Mouse (Mus musculus) kidney, adult 2 months (tissue): ENCODE data around the gene Trio. TPM values are rescaled to one million over a fixed set of nuclear protein-coding genes. Genes with fewer than 3 reads are reported as not detected.

ENCODE experiments used
- DNase-seq: peaks from one replicate; pipeline ENCODE4 v3.0.0; 2021
- H3K27ac ChIP-seq: fragments of 200-500 bp; 2 replicates; pipeline ENCODE4 v1.5.1; 2012; ENCODE audit warnings: low read depth, low read length, control low read depth, inconsistent platforms; ENCODE audit not compliant: insufficient read depth
- H3K27me3 ChIP-seq: fragments of 200-500 bp; replicated peaks from 2 replicates; pipeline ENCODE4 v1.6.1; 2012; ENCODE audit warnings: mild to moderate bottlenecking, moderate library complexity, low read length, inconsistent platforms; ENCODE audit not compliant: control insufficient read depth, insufficient read depth
- H3K36me3 ChIP-seq: fragments of 200-500 bp; 2 replicates; pipeline ENCODE4 v1.6.1; 2012; ENCODE audit warnings: mild to moderate bottlenecking, moderate library complexity, low read length, inconsistent platforms; ENCODE audit not compliant: control insufficient read depth, insufficient read depth
- H3K4me1 ChIP-seq: fragments of 200-500 bp; 2 replicates; pipeline ENCODE4 v1.6.1; 2011; ENCODE audit warnings: low read length; ENCODE audit not compliant: control insufficient read depth, insufficient read depth
- H3K4me3 ChIP-seq: fragments of 200-500 bp; 2 replicates; pipeline ENCODE4 v1.5.1; 2011; ENCODE audit warnings: mild to moderate bottlenecking, low read depth, low read length, control low read depth; ENCODE audit not compliant: insufficient read depth
- CTCF ChIP-seq: fragments of 200-500 bp; conservative IDR thresholded peaks from 2 replicates; pipeline ENCODE4 v1.5.1; 2011; ENCODE audit warnings: low read depth, mild to moderate bottlenecking, control low read depth, low read length, moderate library complexity, mixed read lengths; ENCODE audit not compliant: insufficient read depth, insufficient read length
- POLR2A ChIP-seq: fragments of 200-500 bp; IDR thresholded peaks from one replicate; pipeline ENCODE4 v1.6.1; 2011; ENCODE audit warnings: low read depth, low read length, control low read depth
- WGBS: fragments of 180-500 bp; shearing (Covaris S2); methylation state at CpG from one replicate; pipeline ENCODE4 v1.1.7; 2018; 5-methylcytosine and 5-hydroxymethylcytosine counted together
- polyA plus RNA-seq: library from polyadenylated mRNA; depleted of rRNA; stranded (reverse); fragments of >200 nt; gene quantifications from 2 replicates; pipeline ENCODE4 v1.2.3, GENCODE M21; 2012

Trio gene
- polyA plus RNA-seq, 1 experiment = 37.2 TPM

DNA sequence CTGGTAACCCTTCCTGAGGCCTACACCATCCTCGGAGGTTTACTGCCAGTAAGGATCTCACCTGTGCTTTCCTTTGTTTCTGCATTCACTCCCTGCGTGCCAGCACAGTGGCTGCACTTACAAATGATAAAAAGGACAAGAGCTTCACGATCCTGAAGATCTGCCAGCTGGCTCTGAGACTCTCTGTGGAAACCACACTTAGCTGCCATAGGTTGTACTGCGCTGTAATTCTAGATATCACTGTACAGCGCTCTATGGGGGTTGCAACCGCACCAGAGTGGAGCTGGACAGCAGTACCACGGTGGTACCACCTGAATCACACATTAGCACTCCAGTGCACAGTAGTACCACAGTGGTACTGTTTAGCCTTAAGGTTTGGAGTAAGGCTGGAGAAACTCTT lies 168.4 kb downstream of the Trio start:
- WGBS = 83% methylated on average over 7 of the region's 7 CpGs
- H3K4me1 ChIP-seq = no peaks in the 10 kb centered on the region
- no peak overlapping the region for H3K4me3 ChIP-seq
- H3K27me3 ChIP-seq = no peaks in the 10 kb centered on the region
- TF ChIP-seq POLR2A (no peak), CTCF (no peak)
- no peak overlapping the region for H3K27ac ChIP-seq
- no peak for DNase-seq
- peaks cover 2% of the 10 kb centered on the region; the same call in 1 of the 2 replicates for H3K36me3 ChIP-seq

DNA sequence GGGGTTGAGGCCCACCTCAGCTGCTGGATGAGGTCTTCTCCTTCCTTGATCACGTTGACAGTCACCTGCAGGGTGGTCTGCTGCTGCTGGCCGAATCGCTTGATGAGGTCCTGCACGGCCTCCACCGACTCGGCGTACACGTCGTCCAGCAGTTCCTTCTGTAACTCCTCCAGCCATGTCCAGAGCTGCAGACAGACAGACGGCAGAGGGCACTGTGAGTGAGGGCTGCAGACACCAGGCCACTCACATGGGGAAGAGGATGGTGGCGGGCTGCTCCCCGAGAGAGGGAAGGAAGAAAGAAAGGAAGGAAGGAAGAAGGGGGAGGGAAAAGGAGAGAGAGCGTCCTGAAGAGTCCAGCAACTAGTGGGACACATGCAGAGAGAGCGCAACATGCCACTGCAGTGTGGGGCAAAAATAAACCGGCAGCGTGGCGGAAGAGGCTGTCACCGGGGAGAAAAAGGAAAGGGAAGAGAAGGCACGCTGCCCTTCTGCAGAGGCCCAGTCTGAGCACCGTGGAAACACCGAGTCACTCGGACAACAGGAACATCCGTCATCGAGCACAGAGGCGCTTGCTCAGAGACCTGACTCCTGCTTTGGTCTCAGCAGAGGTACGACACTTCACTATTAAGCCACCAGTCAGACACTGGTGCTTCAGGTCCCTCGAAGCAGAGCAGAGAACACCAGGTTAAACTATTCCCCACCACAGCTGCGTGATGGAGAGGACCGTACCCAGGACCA lies 169.4 kb downstream of the Trio start:
- WGBS = 59% methylated on average over 29 of the region's 29 CpGs
- TF ChIP-seq CTCF (0 out of 2 replicates have a peak, but pooled peaks have one; percentile 14), POLR2A (no peak)
- DNase-seq = peak; percentile 49
- Histone ChIP-seq H3K4me3 (peak overlapping the region; percentile 18; the same call in 1 of the 2 replicates), H3K27me3 (no peaks in the 10 kb centered on the region), H3K4me1 (no peaks in the 10 kb centered on the region), H3K27ac (no peak overlapping the region), H3K36me3 (peaks cover 2% of the 10 kb centered on the region; the same call in 1 of the 2 replicates)

DNA sequence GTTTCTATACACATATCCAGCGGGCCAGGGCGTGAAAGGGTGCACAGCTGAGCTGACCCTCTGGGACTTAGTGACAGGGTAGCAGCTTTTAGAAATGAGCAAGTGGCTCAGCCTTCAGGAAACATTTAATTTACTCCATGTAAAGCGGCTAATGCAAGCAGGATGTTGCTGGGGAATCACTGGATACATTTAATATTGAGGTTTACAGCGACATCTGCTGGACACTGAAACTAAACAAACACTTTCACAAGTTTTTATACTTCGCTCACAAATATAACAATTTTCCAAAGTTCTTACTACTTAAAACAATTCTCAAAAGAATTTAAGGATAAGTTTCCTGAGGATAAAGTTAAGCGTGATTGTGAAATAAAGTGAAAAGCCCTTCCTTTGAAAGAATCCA lies 174.3 kb downstream of the Trio start:
- WGBS = 77% methylated on average over 6 of the region's 6 CpGs
- Histone ChIP-seq H3K4me1 (no peaks in the 10 kb centered on the region), H3K36me3 (peaks cover 5% of the 10 kb centered on the region)

DNA sequence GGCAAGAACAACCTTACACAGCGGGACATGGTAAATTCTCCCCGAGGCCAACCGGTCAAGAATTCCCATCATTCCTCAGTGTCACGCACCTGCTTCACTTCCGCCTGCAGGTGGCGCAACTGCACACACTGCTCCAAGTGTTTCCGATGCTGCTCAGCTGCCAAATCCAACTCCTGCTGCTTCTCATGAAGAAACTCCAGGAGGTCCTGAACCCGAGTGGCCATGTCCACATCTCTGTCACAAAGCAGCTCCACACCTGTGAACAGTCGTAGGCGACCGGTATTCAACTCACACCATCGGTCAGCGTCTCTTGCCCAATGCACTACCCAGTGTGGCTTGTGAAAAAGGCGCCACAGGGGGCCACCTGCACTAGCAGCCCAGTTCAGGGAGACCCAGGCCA lies 174.7 kb downstream of the Trio start:
- peaks cover 5% of the 10 kb centered on the region for H3K36me3 ChIP-seq
- H3K4me1 ChIP-seq = no peaks in the 10 kb centered on the region
- H3K27me3 ChIP-seq = no peaks in the 10 kb centered on the region
- 81% methylated on average over 14 of the region's 14 CpGs for WGBS
- no peak overlapping the region for H3K27ac ChIP-seq
- no peak overlapping the region for H3K4me3 ChIP-seq
- TF ChIP-seq CTCF (peak; percentile 70), POLR2A (no peak)
- DNase-seq = peak; percentile 39

More for the DNA sequence above, 174.3 kb downstream of the Trio start:
- TF ChIP-seq CTCF (no peak), POLR2A (no peak)
- Histone ChIP-seq H3K27ac (no peak overlapping the region), H3K4me3 (no peak overlapping the region), H3K27me3 (no peaks in the 10 kb centered on the region)
- no peak for DNase-seq

DNA sequence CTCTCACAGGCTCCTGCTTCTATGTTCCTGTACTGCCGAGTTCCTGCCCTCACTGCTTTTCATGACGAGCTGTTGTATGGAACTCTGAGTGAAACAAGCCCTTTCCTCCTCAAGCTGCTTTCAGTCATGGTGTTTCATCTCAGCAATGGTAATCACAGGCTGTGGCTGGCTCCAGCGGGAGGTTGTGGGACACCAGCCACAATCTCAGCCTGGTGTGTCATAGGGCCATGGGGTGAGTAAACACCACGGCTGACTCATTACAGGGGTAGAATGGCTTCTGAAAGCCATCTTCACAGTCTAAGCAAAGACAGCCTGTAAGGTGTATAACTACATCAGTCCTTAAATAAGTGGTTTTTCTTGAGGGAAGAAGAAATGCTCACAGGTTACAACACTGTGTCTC lies 175.7 kb downstream of the Trio start:
- Histone ChIP-seq H3K4me3 (no peak overlapping the region), H3K4me1 (no peaks in the 10 kb centered on the region), H3K36me3 (peaks cover 6% of the 10 kb centered on the region), H3K27ac (no peak overlapping the region), H3K27me3 (no peaks in the 10 kb centered on the region)
- TF ChIP-seq CTCF (no peak), POLR2A (no peak)
- 89% methylated on average over 4 of the region's 4 CpGs for WGBS
- no peak for DNase-seq

DNA sequence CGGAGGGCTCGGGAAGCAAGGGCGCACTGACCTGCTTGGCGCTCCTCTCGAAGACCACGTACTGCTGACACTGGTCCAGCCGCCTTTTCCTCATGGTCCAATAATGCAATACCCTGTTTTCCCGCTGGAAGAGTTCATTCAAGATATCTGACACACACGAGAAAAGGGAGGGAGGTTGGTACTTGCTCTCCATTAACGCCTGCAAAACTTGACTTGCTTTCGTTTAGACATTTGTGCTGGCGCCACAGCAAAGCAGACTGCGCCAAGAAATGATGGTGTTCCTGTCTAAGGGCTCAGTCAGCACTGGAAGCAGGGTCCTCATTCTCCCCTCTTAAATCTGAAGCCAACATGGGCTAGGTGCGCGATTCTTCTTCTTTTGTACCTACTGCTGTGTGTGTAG lies 184.0 kb downstream of the Trio start:
- Histone ChIP-seq H3K4me1 (no peaks in the 10 kb centered on the region), H3K36me3 (peaks cover 2% of the 10 kb centered on the region), H3K4me3 (no peak overlapping the region), H3K27me3 (no peaks in the 10 kb centered on the region), H3K27ac (no peak overlapping the region)
- DNase-seq = no peak
- 93% methylated on average over 15 of the region's 15 CpGs for WGBS
- no peak for TF ChIP-seq POLR2A
- no peak for TF ChIP-seq CTCF

DNA sequence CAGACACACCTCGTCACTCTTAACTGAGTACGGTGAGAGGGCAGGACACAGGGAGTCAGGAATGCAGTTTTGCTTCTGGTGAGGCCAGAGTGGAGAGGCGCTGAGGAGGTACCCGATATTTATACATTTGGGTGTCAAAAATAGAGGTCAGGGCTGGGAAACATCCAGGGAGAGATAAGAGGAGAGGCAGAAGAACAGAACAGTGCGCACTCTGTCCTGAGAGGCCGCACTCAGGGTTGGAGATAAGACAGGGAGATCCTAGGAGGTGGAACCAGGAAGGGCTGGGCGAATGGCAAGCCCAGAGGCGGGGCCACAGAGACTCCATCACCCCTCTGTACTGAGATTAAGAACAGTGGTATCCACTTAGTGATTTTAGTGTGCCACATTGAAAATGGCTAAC lies 185.1 kb downstream of the Trio start:
- no peaks in the 10 kb centered on the region for H3K27me3 ChIP-seq
- 87% methylated on average over 8 of the region's 8 CpGs for WGBS
- no peak for DNase-seq
- no peak for TF ChIP-seq CTCF
- TF ChIP-seq POLR2A = no peak
- no peaks in the 10 kb centered on the region; the same call in 1 of the 2 replicates for H3K36me3 ChIP-seq
- no peak overlapping the region for H3K27ac ChIP-seq
- H3K4me1 ChIP-seq = no peaks in the 10 kb centered on the region
- no peak overlapping the region for H3K4me3 ChIP-seq
